Mouse (Mus musculus): Measurements from ENCODE around the gene Poc1a. TPM values are rescaled to one million over a fixed set of nuclear protein-coding genes. Genes with fewer than 3 reads are reported as not detected.

The Poc1a gene
- polyA plus RNA-seq, 1 experiment from 2014 or later, result 13.4 TPM

DNA sequence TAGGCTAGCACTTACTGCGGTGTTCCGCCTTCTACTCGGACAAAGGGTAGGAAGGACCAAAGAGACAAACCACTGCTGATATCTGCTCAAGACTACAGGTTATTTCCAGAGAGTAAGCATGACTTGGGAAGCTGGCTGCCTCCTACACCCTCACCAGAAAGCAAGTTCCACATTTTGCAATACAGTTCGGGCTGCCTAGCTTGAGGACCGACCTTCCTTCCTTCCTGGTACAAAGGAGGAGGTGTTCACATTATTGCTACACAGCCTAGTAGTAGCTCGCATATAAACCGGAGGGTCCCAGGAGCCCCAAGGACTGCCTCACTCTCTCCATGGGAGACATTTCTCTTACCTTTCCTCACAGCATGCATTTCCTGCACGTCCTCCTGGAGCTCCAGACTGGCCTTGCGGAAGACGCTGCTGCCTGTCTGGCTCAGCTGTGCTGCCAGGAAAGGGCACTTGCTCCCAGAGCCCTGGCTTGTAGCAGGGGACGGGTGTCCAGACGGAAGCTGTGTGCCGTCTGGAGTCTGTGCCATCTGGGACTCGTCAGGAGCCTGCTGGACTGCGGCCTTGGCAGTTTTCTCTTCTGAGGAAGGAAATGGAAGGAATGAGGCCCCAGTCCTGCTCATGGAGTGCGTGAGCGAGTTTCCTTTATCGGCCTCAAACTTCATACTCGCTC is 37.9 kb upstream of the Poc1a start:
- Histone ChIP-seq H3K9me3 (no peaks in the 10 kb centered on the region), H3K27ac (replicated peaks) (no peak overlapping the region), H3K27me3 (no peaks in the 10 kb centered on the region), H3K9ac (replicated peaks) (no peak overlapping the region), H3K4me3 (no peak overlapping the region), H3K4me1 (peaks cover 14% of the 10 kb centered on the region), H3K36me3 (peaks cover 49% of the 10 kb centered on the region), H3K4me2 (replicated peaks) (no peak overlapping the region)
- 89% methylated on average over 19 of the region's 19 CpGs for WGBS
- no peak for ATAC-seq (replicated peaks)

DNA sequence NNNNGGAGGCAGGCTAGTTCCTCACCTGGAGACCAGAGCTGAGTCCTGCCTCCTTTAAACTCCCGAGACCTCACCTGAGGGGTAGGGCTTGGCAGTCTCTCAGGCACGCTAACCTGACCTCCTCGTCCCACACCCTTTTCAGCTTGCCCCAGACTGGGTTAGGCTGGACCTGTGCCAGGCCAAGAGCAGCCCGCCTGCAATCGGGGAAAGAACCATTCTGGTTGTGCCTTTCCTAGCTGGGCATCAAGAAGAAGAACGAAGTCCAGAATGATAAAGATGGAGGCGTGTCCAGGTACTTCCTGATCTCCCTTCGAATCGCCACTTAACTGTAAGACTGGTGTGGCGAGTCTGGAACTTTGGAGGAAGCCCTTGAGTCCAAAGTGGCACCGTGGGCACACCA is 31.3 kb upstream of the Poc1a start:
- Histone ChIP-seq H3K4me3 (no peak overlapping the region), H3K9me3 (no peaks in the 10 kb centered on the region), H3K9ac (replicated peaks) (no peak overlapping the region), H3K27ac (replicated peaks) (no peak overlapping the region), H3K36me3 (no peaks in the 10 kb centered on the region), H3K4me1 (peaks cover 24% of the 10 kb centered on the region), H3K27me3 (no peaks in the 10 kb centered on the region), H3K4me2 (replicated peaks) (no peak overlapping the region)
- no peak for ATAC-seq (replicated peaks)
- WGBS, result 89% methylated on average over 11 of the region's 11 CpGs

DNA sequence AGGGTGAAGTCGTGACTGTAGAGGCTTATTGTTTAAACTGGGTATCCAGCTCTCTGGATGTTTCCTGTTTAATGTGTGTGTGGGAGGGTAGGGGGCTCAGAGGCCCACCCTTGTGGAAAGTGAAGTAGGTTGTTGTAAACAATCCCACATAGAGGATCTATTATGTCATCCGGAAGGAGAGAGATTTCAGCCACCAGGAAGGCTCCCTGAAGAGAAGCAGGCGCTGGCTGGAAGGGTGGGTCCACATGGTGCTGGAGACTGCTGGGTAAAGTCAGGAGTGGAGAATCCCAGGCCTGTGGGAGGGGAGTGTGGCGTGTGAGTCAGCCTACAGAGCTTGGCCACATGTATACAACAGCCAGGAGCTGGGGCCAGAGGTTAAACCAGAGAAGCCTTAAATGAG is 30.6 kb upstream of the Poc1a start:
- Histone ChIP-seq H3K4me1 (peaks cover 24% of the 10 kb centered on the region), H3K4me3 (no peak overlapping the region), H3K36me3 (no peaks in the 10 kb centered on the region), H3K27me3 (no peaks in the 10 kb centered on the region), H3K27ac (replicated peaks) (no peak overlapping the region), H3K9me3 (no peaks in the 10 kb centered on the region), H3K4me2 (replicated peaks) (no peak overlapping the region), H3K9ac (replicated peaks) (no peak overlapping the region)
- ATAC-seq (replicated peaks), result no peak
- 58% methylated on average over 4 of the region's 4 CpGs for WGBS

DNA sequence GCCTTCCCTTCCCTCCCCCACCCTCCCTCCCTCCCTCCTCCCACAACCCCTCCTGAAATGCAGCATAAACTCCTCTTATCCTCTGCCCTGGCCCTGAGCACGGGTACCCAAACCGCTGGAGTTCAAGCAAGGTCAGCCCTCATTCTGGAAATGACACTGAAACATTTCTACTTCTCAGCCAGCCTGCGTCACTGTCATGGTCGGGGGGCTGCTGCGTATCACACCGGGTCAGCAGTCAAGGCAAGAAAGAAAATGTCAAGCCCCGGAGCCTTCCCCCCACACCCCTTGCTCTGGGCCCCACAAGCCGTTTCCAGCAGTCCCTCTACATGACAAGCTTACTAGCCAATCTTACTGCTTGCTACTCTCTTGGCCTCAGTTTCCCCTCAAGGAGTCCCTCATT is 29.8 kb upstream of the Poc1a start:
- no peak for ATAC-seq (replicated peaks)
- Histone ChIP-seq H3K27me3 (no peaks in the 10 kb centered on the region), H3K36me3 (no peaks in the 10 kb centered on the region), H3K9ac (replicated peaks) (no peak overlapping the region), H3K4me1 (peaks cover 23% of the 10 kb centered on the region), H3K27ac (replicated peaks) (no peak overlapping the region), H3K4me3 (no peak overlapping the region), H3K9me3 (no peaks in the 10 kb centered on the region), H3K4me2 (replicated peaks) (no peak overlapping the region)
- WGBS, result 86% methylated on average over 8 of the region's 8 CpGs

DNA sequence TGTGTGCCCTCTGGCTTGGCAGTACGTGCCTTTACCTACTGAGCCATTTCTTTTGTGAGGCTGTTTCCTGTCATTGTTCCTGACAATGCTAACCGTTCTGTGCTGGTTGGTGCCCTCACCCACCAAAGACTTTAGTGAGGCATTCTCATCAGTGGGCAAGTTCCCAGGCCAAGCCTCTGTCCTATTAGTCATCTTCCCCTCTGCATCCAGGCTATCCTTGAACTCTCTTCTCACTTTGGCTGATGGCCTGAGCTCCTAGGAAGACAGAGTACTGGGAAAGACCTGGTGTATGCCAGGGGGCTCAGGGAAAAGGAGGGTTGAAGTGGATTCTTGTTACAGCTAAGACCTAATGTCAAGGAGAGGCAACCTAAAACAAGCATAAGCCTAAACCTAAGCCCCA is 26.9 kb upstream of the Poc1a start:
- H3K4me3 ChIP-seq, result no peak overlapping the region
- H3K4me1 ChIP-seq, result no peaks in the 10 kb centered on the region
- 78% methylated on average over 2 of the region's 2 CpGs for WGBS
- H3K9me3 ChIP-seq, result no peaks in the 10 kb centered on the region
- no peak overlapping the region for H3K27ac ChIP-seq (replicated peaks)
- no peaks in the 10 kb centered on the region for H3K27me3 ChIP-seq
- ATAC-seq (replicated peaks), result no peak
- no peaks in the 10 kb centered on the region for H3K36me3 ChIP-seq
- H3K4me2 ChIP-seq (replicated peaks), result no peak overlapping the region
- no peak overlapping the region for H3K9ac ChIP-seq (replicated peaks)

DNA sequence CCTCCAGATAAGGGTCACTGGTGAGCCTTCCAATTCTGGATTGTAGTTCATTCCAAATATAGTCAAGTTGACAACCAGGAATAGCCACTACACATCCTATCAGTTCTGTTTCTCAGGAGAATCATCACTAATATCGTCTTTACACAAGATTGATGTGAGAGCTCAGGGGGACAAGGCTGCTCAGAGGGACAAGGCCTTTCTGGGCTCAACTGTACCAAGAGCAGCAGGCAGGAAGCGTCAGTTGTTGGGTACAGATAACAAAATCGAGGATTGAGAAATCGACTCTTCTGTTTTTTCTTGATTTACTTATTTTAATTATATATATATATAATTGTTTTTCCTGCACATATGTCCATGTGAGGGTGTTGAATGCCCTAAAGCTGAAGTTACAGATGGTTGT is 22.4 kb upstream of the Poc1a start:
- ATAC-seq (replicated peaks), result no peak
- no peak overlapping the region for H3K4me3 ChIP-seq
- H3K4me2 ChIP-seq (replicated peaks), result no peak overlapping the region
- no peaks in the 10 kb centered on the region for H3K9me3 ChIP-seq
- no peak overlapping the region for H3K27ac ChIP-seq (replicated peaks)
- 93% methylated on average over 4 of the region's 4 CpGs for WGBS
- no peaks in the 10 kb centered on the region for H3K36me3 ChIP-seq
- H3K9ac ChIP-seq (replicated peaks), result no peak overlapping the region
- H3K27me3 ChIP-seq, result no peaks in the 10 kb centered on the region
- no peaks in the 10 kb centered on the region for H3K4me1 ChIP-seq

DNA sequence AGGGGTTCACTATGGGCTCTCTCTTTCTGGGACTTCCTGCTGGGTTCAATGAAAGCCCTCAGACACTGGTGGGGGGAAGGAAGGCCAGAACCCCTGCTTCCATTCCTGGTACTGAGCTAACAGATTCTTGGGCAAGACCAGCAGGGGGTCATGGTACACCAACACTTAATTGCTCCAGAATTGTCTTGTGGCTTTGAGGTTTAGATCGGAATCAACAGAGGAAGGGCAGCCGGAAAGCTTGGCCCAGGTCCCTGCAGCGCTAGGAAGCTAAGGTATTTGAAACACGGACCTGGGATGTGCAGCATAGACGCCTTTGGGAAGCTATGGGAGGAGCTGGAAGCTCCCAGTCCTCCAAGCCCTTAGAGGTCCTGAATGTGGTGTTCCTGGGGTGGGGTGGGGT is 21.9 kb upstream of the Poc1a start:
- Histone ChIP-seq H3K27ac (replicated peaks) (no peak overlapping the region), H3K36me3 (no peaks in the 10 kb centered on the region), H3K4me2 (replicated peaks) (no peak overlapping the region), H3K4me3 (no peak overlapping the region), H3K27me3 (no peaks in the 10 kb centered on the region), H3K9ac (replicated peaks) (no peak overlapping the region), H3K9me3 (no peaks in the 10 kb centered on the region), H3K4me1 (no peaks in the 10 kb centered on the region)
- no peak for ATAC-seq (replicated peaks)
- WGBS, result 59% methylated on average over 5 of the region's 5 CpGs

DNA sequence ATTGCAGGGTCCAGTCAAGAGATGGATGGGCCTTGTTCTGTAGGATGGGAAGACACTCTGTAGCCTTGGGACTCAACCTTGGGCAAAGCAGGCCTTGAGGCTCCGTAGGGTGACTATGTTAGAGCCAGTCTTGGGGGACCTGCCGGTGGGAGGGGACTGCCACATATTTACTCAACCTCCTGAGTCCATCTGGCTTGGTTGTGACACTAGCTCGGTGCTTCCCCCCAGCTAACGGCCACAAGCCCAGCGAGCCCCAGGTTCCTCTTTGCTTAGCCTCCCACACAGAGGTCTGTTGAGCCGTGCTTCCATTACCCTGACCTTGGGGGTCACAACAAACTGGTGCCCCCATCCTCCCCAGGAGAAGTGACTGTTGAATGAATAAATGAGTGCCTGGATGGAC is 19.8 kb upstream of the Poc1a start:
- H3K36me3 ChIP-seq, result no peaks in the 10 kb centered on the region
- no peak overlapping the region for H3K27ac ChIP-seq (replicated peaks)
- H3K27me3 ChIP-seq, result no peaks in the 10 kb centered on the region
- no peaks in the 10 kb centered on the region for H3K4me1 ChIP-seq
- H3K4me3 ChIP-seq, result no peak overlapping the region
- no peak for ATAC-seq (replicated peaks)
- H3K9ac ChIP-seq (replicated peaks), result no peak overlapping the region
- no peak overlapping the region for H3K4me2 ChIP-seq (replicated peaks)
- no peaks in the 10 kb centered on the region for H3K9me3 ChIP-seq
- 91% methylated on average over 6 of the region's 6 CpGs for WGBS

DNA sequence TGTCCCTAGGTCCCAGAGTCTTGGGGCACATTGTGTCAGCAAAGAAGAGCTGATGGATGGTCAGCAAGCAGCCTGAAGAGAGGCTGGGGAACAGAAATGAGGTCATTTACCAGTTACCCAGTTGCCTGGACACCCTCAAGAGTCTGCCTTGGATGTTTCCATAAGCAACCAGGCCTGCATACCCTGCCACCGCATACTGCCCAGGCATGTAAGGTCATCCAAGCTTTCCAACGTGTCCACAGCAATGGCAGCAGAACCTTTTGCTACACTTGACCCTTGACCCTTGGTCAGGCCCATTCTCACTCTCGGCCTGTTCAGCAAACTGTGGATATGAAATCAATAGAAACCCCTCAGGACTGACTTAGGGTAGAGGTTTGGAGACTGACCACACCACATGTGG is 19.4 kb upstream of the Poc1a start:
- Histone ChIP-seq H3K4me3 (no peak overlapping the region), H3K27ac (replicated peaks) (no peak overlapping the region), H3K9ac (replicated peaks) (no peak overlapping the region), H3K9me3 (no peaks in the 10 kb centered on the region), H3K4me1 (no peaks in the 10 kb centered on the region), H3K36me3 (no peaks in the 10 kb centered on the region), H3K27me3 (no peaks in the 10 kb centered on the region), H3K4me2 (replicated peaks) (no peak overlapping the region)
- ATAC-seq (replicated peaks), result no peak
- whole genome bisulfite sequencing, result 84% methylated on average over 3 of the region's 3 CpGs

DNA sequence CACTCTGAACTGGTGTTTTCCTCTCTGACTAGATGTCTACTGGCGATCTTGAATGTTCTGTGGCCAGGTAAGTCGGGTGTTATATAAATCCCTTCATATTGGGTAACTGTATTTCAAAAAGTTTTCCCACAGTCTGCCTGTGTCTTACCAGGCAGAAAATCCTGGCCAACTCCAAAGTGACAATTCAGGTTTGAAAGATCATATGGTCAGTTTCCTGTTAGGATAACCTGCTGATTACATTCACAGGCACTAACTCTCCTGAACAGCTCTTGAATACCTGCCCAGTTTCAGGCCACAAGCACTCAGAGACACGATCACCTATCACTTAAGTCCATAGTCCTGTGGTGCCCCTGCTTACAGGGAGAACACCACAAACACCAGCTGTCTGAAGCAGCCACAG is 18.8 kb upstream of the Poc1a start:
- Histone ChIP-seq H3K27me3 (no peaks in the 10 kb centered on the region), H3K9me3 (no peaks in the 10 kb centered on the region), H3K27ac (replicated peaks) (no peak overlapping the region), H3K36me3 (no peaks in the 10 kb centered on the region), H3K9ac (replicated peaks) (no peak overlapping the region), H3K4me1 (no peaks in the 10 kb centered on the region), H3K4me2 (replicated peaks) (no peak overlapping the region), H3K4me3 (no peak overlapping the region)
- 85% methylated on average over 3 of the region's 3 CpGs for WGBS
- no peak for ATAC-seq (replicated peaks)

DNA sequence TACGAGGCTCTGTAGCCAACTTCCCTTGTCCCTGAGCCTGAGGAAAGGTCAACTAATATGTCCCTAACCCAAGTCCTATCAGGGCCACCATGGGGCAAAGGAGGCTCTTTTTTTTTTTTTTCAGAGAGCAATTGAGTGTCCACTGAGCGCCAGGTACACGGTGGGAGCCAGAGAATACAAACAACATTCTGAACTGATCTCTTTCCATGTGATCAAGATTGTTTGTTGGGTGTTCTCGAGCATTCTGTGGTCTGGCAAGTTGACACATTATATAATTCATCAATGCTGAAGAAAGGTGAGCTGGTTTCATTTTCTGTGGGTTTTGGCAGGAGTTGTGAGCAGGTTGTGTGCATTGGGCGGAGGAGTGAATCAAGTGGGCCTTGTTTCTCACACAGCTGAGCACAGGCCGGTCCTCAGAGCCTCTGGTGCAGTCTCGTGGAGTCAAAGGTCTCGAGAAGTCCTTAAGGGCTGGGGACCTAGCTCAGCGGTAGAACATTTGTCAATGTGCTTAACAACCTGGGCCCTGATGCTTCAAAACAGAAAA is 17.4 kb upstream of the Poc1a start:
- 80% methylated on average over 9 of the region's 9 CpGs for WGBS
- Histone ChIP-seq H3K4me1 (no peaks in the 10 kb centered on the region), H3K27ac (replicated peaks) (no peak overlapping the region), H3K9ac (replicated peaks) (no peak overlapping the region), H3K27me3 (no peaks in the 10 kb centered on the region), H3K4me3 (no peak overlapping the region), H3K36me3 (no peaks in the 10 kb centered on the region), H3K4me2 (replicated peaks) (no peak overlapping the region), H3K9me3 (no peaks in the 10 kb centered on the region)
- no peak for ATAC-seq (replicated peaks)

DNA sequence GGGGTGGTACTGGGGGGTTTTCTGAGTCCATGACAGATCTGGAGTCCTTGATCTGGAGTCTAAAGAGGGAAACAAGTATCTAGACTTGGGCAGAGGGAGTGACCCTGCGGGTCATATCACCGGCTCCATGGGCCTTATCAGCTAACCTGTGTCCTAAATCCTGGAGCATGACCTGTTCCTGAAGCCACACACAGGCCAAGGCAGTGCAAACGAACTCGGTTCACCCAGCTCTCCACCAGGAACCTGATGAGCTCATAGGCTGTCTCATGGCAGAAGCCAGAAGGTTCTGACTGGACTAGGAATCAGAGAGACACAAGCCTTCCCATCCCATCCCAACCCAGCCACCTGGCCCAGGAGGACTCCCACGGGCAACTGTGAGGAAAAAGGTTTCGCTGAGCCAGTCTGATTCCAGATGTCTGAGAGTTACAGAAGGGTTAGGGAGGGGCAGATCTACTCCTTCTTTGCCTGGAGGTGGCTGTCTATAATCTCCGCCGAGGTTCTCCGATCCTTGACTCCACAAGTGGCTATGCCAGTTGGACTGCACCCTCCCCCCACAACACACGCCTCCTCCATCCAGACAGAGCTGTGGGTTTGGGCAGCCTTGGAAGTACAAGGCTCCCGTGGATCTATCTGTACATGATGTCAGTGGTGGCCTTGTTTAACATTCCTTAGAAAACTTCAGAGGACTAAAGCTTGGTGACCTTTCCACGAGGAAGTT is 15.3 kb upstream of the Poc1a start:
- 86% methylated on average over 12 of the region's 12 CpGs for WGBS
- H3K9me3 ChIP-seq, result no peaks in the 10 kb centered on the region
- H3K4me3 ChIP-seq, result no peak overlapping the region
- H3K36me3 ChIP-seq, result no peaks in the 10 kb centered on the region
- H3K9ac ChIP-seq (replicated peaks), result no peak overlapping the region
- H3K4me2 ChIP-seq (replicated peaks), result no peak overlapping the region
- H3K4me1 ChIP-seq, result peaks cover 11% of the 10 kb centered on the region
- no peak overlapping the region for H3K27ac ChIP-seq (replicated peaks)
- ATAC-seq (replicated peaks), result no peak
- H3K27me3 ChIP-seq, result no peaks in the 10 kb centered on the region
